Mouse (Mus musculus): ENCODE measurements around the gene Gpr65.

DNA sequence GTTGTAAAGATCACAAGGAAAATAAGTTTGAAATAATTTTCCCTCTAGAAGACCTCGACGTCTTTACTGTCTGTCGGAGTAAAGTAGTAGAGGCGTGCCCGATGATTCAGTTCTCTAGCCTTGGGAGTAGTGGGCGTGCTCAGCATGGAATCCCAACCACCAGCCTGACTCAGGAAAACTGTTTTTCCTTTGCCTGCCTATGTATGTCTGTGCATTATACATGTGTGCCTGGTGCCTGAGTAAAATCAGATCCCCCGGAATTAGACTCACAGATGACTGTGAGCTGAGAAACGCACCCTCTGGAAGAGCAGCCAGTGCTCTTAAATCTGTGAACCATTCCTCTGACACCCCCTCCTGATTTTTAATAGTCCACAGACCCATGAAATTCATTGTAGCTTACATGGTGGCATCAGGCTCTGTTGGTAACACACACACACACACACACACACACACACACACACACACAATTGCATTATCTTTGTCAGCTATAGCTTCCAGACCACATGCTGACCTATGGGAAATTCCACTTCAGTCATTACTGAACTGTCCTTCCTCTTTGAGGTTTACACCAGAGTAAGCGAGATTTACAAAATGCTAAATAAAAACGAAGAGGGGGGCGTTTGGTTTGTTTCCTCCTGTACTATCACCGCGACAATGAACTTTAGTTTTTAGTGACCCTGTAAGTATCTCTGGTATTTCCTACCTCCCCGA is 14.5 kb downstream of the Gpr65 start:
- TF ChIP-seq CTCF (IDR thresholded peaks at IDR 0.05; ENCODE audit: borderline replicate concordance, extremely low read depth, insufficient read depth, insufficient read length) (no peak), POLR2A (IDR thresholded peaks at IDR 0.05; ENCODE audit: borderline replicate concordance, extremely low read depth, insufficient read depth, insufficient read length, poor library complexity, severe bottlenecking) (no peak)

All from brain, embryonic 14.5 days (tissue).